Mouse (Mus musculus) layer of hippocampus, adult 6 months (tissue): ENCODE data around the gene 4933421I07Rik. TPM values are rescaled to one million over a fixed set of nuclear protein-coding genes. Genes with fewer than 3 reads are reported as not detected.

ENCODE experiments used
- long read RNA-seq, 2 experiments: library from polyadenylated mRNA; unstranded; transcript quantifications; one replicate each; pipeline ENCODE4 v2.0.0; 2019 to 2020
- polyA plus RNA-seq: library from polyadenylated mRNA; unstranded; fragments of <200 nt; fragmentation: Nextera tagmentation; gene quantifications from 2 replicates; pipeline ENCODE4 v1.2.3, GENCODE M21; 2021

4933421I07Rik gene
- polyA plus RNA-seq, result not detected in 2 replicates
- long read RNA-seq, experiment 1, result 0 reads
- long read RNA-seq, experiment 2, result 0 reads

GRCm38 (mm10) chr7:42447850-42448249 is at the start of gene 4933421I07Rik:
TSS of gene 4933421I07Rik (minus strand) at chr7:42448120.

Other genes with a start within 250 kb of the 4933421I07Rik start
- not detected in 2 replicates for gene Vmn2r61, start 188.1 kb downstream of the 4933421I07Rik start, polyA plus RNA-seq
- 5.4 and 6.3 TPM in 2 replicates for gene Zfp141, start 57.6 kb upstream of the 4933421I07Rik start, polyA plus RNA-seq
- not detected in 2 replicates for gene Gm21028, start 130.5 kb upstream of the 4933421I07Rik start, polyA plus RNA-seq
- 0.63 and 0.94 TPM in 2 replicates for gene Zfp977, start 144.4 kb upstream of the 4933421I07Rik start, polyA plus RNA-seq
- 0.63 and 0.70 TPM in 2 replicates for gene Zfp976, start 194.5 kb upstream of the 4933421I07Rik start, polyA plus RNA-seq
- 2.5 and 2.7 TPM in 2 replicates for gene Zfp975, start 244.6 kb upstream of the 4933421I07Rik start, polyA plus RNA-seq